Mouse (Mus musculus): Measurements from ENCODE around the gene Cbarp.
A peak's percentile ranks its signal among the peaks of the same experiment; 100 is the strongest.

Gene Cbarp

DNA sequence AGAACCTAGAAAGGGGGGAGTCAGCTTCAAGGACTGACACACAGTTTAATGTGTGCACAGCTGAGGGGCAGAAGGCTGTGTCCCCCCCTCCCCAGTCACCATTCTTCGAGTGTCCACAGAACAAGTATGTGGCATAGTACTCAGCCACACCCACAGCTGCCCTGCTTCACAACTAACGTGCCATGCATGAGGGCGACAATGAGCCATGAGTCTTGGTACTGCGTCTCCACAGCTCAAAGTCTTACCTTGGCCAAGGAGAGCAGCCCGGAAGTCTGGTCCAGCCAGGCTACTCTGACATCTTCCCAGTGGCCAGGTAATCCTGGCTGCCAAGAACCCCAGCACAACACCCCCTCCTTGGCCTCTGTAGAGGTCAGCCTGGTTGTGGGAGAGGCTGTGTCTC lies 47.9 kb downstream of the Cbarp start:
- DNase-seq (ENCODE audit: low spot score) = no peak

- DNase-seq (ENCODE audit: low spot score) = no peak
Measured at GRCm38 (mm10) chr10:80091527-80091926, 49.1 kb downstream of the Cbarp start.

DNA sequence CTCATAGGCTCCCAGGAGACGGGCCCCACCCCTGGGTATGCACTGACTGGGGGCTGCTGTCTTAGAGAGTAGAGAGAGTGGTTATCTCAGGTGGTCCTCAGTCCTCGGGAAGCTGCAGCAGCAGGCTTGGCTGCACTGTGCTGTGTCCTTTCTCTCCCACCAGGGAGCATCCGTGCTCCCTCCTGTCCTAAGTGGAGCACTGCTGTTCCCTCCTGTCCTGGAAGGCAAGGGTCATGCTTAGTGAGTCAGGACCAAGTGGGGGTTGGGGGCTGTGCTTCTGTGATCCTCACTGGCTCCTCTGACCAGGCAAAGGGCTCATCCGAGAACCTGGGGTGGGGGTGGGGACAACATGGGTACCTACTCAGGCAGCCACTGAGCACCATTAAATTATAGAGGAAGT lies 51.5 kb downstream of the Cbarp start:
- no peak for DNase-seq (ENCODE audit: low spot score)

DNA sequence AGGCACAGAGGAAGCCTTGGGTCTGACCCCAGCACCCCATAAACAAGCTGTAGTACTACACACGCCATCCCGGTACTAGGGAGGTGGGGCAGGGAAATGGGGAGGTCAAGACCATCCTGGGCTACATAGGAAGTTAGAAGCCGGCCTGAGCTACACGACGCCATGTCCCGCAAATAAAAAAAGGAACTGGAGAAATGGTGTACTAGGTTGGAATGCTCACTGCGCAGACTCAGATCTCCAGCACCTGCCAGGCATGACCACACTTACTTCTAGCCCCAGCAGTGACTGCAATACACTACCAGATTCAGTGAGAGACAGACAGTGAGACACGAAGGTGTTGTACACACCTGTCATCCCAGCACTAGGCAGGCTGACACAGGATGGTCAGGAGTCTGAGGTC lies 53.2 kb downstream of the Cbarp start:
- no peak for DNase-seq (ENCODE audit: low spot score)

DNA sequence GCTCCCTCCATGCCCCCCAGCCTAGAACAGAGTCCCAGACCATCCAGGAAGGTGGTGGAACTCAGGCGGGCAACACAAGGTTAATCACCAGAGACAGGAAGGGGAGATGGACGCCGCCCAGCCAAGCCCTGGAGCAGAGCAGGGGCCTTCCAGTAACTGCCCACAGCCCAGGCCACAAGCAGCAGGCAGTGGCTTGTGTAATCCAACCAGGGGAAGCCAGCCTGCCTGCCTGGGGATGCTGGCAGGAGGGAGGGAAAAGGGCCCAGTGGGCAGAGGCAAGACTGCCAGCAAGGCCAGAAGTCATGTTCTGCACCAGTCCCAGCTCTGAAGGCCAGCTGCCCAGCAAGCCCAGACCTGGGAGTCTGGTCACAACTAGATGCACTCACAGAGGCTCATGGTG lies 53.8 kb downstream of the Cbarp start:
- DNase-seq (ENCODE audit: low spot score) = peak; percentile 94

DNA sequence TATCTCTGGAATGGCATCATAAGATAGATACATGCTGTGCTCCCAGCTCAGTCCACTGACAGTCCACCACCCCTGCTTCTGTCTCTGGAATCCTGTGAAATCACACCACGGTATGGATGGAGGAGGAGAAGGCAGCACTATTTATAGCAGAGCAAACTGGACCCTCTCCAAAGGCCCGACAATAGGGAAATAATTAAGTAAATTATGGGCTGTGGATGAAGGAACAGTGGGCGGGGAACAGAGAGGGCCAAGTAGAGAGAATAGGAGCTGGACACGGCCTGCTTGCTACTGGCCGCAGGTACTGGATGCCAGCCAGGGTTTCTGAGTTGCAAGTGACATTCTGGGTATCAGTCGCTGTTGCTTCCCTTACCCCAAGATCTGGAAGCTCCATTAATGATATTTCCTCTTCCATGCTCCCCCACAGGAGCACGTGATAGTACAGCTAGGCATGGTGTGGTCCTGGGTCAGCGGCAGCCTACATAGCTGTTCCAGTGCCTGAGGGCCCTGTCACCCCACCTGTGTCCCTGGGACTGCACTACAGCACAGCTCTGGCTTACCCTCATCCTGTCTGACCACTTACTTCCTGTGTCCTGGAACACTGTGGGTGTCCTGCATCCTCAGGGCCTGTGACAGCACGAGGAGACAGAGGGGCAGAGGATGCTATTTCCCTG lies 55.7 kb downstream of the Cbarp start:
- peak; percentile 80 for DNase-seq (ENCODE audit: low spot score)

- no peak for DNase-seq (ENCODE audit: low spot score)
Measured at GRCm38 (mm10) chr10:80081075-80081474, 59.6 kb downstream of the Cbarp start.

All from adipocyte (in vitro differentiated cells).